Mouse (Mus musculus) kidney, adult 9 months (tissue): ENCODE measurements around the gene Chchd10.

ENCODE experiments used
- DNase-seq: peaks from one replicate; pipeline ENCODE4 v3.0.0; 2022

Gene Chchd10

DNA sequence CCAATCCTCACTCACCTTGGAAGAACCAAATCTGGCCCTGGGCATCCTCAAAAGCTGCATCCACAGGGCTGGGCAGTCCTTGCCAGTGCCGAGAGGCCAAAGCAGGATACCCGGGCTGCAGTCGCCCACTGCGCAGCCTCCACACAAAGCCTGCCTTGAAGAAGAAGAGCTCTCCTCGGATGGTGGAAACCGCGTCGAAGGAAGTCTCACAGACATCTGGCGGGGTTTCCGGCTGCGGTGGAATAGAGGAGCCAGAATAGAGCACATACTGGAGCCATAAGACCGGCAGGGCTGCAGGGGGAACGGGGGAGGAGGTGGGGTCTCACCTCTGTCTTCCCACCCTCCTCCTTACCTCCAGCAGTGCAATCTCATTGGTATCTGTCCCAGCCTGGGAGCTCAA lies 6.5 kb upstream of the Chchd10 start:
- DNase-seq = no peak

GRCm38 (mm10) chr10:75930304-75930703 lies 2.6 kb upstream of the Chchd10 start:
- DNase-seq = peak; percentile 31

DNA sequence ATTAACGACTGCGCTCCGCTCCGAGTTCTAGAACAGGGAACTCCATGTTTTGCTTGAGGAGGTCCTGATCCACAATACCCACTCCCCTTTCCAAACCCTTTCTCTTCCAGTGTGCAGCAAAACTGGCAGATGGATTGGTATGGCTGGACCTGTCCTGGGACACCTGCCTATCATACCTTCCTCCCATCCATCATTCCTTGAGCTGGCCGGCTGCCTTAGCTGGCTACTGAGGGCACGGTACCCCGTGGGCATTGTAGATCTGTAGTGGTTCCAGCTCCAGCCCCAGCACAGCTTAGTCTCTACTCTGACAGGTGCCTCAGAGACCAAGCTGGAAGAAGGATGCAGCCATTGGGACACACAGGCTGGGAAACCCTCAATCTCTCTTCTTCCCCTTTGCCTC lies 1.6 kb upstream of the Chchd10 start:
- DNase-seq = no peak

DNA sequence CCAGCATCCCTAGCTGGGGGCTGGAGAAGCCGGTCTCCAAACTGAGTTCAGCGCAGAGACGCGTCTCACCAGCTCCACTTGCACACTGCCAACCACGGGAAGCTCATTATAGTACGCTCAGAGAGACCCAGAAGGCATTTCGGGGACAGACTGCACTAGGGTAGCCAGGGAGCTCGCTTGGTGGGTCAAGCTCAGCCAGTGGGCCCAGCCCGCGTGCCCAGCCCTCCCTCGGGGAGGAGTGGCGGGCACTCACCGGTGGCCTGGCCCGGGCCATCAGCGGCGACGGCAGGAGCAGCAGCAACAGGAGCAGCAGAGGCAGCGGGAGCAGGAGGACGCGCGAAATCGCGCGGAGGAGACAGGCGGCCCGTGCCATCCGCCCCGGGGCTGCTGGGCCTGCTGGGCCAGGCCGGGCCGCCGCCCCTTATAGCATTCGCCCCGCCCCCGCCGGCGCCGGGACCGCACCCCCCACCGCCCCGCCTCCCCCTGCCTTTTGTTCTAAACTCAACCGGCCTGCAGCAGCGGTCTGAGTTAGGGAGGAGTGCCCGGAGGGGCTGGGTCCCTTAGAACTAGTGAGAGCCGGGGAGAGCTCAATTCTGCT lies 750 bp upstream of the Chchd10 start:
- DNase-seq = peak; percentile 32

DNA sequence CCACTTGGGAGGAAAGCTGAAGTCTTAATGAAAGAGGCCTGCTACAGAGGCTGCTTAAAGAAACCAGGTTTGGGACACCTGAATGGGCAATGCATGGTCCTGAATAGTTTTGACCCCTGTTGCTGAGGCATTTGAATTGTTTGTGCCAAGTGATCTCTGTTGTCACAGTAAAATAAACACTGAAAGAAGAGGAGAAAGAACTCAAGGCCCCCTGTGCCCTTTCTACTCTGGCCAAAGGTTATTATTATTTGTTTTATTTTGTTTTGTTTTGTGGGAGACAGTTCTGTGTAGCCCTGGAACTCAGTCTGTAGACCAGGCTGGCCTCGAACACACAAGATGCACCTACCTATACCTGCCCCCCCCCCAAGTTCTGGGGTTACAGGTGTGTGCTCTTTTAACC lies 2.1 kb downstream of the Chchd10 start:
- DNase-seq = peak; percentile 28

DNA sequence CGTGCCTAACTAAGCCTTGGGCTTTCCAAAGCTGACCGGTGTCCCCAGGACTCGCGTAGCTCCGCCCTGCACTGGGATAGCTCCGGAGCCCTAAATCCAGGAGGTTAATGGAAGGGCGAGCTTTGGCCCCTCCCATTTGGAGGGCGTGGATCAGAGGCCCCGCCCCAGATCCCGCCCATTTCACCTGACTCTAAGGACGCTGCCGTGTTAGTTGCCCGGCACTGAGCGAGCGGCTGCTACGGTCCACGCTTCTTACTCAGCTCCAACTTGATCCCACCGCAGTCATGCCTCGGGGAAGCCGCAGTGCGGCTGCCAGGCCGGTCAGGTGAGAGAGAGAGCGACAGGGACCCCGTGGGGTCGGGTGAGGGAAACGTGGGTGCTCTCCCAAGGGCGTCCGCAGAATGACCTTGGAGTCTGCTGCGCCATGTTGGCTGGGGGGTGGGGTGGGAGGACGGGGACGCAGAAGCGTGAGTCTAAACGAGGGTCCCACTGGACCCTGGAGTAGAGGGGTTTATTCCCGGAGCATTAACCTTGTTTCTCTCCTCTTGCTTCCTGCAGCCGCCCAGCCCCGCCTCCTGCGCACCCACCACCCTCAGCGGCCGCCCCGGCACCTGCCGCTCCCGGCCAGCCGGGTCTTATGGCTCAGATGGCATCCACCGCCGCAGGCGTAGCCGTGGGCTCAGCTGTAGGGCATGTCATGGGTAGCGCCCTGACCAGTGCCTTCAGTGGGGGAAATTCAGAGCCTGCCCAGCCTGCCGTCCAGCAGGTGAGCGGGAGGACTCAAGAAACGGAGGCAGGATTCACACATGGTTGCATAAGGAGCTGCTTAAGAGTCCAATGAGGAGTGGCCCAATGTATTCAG lies 3.0 kb downstream of the Chchd10 start, which contains the start of gene Mmp11:
Gene Mmp11, minus strand, starts transcription at position 817 of the 862 bp plus-strand sequence.
- DNase-seq = peak; percentile 93

GRCm38 (mm10) chr10:75936909-75937667 lies 4.2 kb downstream of the Chchd10 start:
- peak; percentile 60 for DNase-seq

- peak; percentile 43 for DNase-seq
Measured at GRCm38 (mm10) chr10:75937851-75938643, 5.1 kb downstream of the Chchd10 start.

- no peak for DNase-seq
Measured at GRCm38 (mm10) chr10:75939481-75940234, 6.7 kb downstream of the Chchd10 start.

DNA sequence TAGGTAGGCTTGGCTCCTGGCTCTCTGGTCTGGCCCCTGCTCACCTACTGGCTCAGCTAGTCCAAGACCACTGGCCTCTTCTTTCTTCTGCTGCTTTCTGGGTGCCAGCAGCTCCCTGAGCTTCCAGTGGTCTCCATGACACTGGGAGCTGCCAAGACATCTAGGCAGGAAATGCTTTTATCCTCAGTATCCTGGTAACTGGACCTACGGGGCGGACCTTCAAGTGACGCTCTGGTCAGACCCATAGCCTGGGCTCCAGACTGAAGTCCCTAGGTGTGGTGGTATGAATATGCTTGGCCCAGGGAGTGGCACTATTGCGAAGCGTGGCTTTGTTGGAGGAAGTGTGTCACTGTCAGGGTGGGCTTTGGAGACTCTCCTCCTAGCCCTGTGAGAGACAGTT lies 7.6 kb downstream of the Chchd10 start, which contains the start of gene Gm867:
Gene Gm867, minus strand, starts transcription at position 153 of the 400 bp plus-strand sequence.
- no peak for DNase-seq

DNA sequence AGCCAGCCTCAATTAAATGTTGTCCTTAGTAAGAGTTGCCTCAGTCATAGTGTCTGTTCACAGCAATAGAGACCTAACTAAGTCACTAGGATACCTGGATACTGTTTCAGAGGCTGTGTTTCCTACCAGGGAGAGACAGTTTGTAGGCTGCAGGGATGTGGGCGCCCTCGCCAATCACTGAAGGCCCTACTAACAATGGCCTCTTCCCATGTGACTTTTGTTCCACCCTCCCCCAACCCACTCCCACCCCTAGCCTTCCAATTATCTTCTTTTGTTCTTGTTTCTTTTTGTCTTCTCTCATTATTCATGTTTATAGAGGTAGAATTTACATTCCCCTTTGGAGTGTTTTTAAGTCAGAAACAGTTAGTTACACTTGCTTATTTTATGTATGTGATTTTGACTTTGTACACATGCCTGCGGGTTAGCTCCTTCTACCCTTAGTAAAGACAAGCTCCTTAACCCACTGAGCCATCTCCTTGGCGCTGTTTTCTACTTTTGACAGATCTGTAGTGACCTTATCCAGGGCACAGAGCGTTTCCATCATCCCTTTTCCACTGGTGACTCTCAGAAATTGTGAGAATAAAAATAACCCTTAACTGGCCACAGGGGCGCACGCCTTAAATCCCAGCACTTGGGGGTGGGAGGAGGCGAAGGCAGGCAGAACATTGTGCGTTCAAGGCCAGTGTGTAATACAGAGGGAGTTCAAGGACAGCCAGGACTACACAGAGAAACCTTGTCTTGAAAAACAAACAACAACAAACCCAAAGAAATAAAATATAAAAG lies 8.3 kb downstream of the Chchd10 start:
- no peak for DNase-seq

DNA sequence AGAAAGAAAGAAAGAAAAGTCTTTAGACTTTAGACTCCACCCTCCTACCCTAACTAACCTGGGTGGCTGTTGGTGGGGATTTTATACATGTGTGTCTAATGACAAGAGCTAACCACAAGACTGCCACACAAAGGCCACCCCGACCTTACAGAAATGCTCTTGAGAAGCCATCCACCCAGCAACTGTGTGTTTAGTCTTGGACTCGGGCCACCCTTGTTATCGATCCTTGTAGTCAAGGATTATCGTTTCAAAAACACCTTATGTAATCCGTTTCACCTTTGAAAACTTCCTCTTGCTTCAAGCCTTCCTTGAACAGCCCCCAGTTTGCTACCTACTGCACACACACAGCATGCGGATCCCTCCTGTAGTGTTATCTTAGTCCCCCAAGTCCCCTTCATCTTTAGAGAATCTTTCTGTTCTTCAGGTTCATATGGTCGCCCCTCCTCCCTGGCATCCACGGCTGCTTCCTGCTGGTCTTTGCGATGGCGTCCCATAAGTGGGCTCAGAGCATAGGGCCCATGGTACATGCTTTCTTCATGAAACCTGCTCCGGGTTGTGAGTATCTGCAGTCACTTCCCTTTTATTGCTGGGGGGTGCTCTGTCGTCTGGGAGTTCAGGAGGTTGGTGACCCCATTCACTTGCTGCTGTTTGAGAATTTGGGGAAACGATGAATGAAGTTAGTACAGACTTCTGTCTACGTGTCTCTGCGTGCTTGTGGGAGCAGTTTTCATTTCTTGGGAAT lies 10.0 kb downstream of the Chchd10 start, which contains the start of gene Vpreb3:
Gene Vpreb3, plus strand, starts transcription at position 322 of the 742 bp plus-strand sequence.
- no peak for DNase-seq

DNA sequence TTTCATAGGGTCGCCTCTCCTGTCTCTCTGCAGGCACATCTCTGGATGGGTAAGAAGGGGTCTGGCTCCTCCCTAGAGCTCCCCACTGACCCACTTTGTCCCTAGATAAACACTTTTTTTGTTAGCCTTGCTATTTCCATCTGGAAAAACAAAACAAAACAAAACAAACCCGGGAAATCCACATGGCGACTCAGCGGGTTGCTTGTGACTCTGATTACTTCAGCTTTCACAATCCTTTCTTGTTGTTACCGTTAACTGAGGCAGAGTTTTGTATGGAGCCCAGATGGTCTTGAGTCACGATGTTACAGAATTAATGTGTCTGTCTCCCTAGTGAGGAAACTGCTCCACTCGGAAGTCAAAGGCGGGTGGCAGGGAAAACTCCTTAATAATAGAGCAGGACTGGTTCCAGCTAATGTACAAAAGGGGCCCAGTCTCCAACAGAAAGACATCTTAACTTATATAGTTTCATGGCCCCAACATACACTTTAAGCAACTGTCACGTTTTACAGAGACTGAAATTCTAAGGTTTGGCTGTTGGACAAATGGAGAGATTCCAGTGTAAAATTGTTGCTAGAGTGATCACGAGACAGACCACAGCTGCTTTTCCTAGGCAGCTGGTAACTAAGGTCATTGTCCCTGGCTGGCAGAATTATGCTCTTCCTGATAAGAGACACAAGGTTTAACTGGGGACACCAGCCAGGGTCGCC lies 11.3 kb downstream of the Chchd10 start:
- DNase-seq = peak; percentile 47

- DNase-seq = no peak
Measured at GRCm38 (mm10) chr10:75945213-75945612, 12.3 kb downstream of the Chchd10 start.

DNA sequence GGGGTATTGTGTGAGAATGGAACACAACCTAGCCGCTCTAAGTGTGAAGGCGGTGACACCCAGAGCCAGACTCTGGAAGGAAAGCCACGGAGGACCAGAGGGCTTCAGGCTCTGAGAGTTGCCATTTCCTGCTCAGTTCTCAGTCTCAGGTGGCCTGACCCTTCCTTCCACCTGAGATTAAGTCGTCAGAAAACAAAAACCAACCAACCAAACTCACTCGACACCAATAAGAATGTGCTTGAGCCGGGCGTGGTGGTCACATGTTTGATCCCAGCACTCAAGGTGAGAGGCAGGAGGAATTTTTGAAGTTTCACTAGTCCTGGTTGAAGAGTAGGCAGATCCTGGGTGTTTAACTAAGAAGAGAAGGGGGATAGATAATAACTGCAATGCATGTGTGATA lies 13.0 kb downstream of the Chchd10 start:
- DNase-seq = no peak

- DNase-seq = no peak
Measured at GRCm38 (mm10) chr10:75948079-75948478, 15.1 kb downstream of the Chchd10 start.

DNA sequence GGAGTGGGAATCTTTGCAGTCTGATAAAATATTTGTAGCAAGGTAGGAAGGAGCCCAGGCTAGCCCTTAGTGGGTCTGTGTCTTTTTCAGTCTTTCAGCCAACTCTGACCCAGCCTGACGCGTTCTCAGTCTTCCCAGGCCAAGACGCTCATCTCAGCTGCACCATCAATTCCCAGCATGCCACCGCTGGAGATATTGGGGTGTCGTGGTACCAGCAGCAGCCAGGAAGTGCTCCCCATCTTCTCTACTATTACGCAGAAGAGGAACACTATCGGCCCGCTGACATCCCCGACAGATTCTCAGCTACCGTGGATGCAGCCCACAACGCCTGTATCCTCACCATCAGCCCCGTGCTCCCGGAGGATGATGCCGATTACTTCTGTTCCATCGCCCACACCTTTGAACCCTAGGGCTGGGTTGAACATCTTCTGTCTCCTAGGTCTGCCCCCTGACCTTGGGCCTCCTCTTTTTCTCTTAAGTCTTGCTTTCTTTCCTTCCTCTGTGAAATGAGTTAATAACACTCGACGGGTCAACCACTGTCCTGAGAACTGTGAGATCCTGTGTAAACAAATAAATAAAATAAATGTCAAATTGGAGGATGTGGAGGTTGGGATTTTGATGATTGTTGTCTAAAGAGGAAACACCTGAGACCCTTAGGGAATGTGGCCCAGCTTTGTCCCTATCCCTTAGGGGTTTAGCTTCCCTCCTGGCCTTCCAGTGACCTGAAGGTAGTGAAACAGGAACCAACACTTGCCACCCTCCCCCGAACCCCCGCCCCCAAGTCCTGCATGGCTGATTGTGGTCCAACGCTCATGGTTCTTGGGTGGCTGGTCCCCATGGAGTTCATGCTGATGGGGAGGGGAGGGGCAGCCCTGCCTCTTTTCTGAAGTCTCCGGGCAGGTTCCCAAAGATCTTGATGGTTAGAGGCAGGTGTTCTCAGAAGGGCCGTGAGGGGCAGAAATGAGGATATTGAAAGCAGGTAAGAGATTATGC lies 16.4 kb downstream of the Chchd10 start:
- peak; percentile 51 for DNase-seq

- DNase-seq = no peak
Measured at GRCm38 (mm10) chr10:75950791-75951210, 17.9 kb downstream of the Chchd10 start.
